In genomic region chr7:68833977-68834791, GRCm38 (mm10) we compare ENCODE assay signal across 8 mouse cellular contexts.
DNase-seq lines count a peak whose midpoint lies in the region; ATAC-seq and TF ChIP-seq lines count a peak whose summit lies in the region.

No protein-coding gene starts in this region.

- intact Hi-C loops in gastrocnemius, adult 2 months (cut with DNase I), result no loop called here

- peak; percentile 64 for TF ChIP-seq CTCF in gastrocnemius, adult 2 months (IDR thresholded peaks at IDR 0.05)
- peak; percentile 80 for TF ChIP-seq CTCF in stomach, postnatal 0 days (IDR thresholded peaks at IDR 0.05; ENCODE audit: low read depth)

- no peak overlapping the region for H3K4me2 ChIP-seq in stomach, postnatal 0 days (replicated peaks; ENCODE audit: low read depth)

- no peaks in the 10 kb centered on the region for H3K36me3 ChIP-seq in stomach, postnatal 0 days (ENCODE audit: control insufficient read depth, insufficient read depth, low read length)

- no peak for TF ChIP-seq EP300 in stomach, postnatal 0 days (optimal IDR thresholded peaks at IDR 0.05)

- H3K9ac ChIP-seq in stomach, postnatal 0 days (ENCODE audit: low read length), result no peak overlapping the region

- no peaks in the 10 kb centered on the region for H3K9me3 ChIP-seq in stomach, postnatal 0 days (ENCODE audit: control insufficient read depth, low read length)

- no peak overlapping the region for H3K4me3 ChIP-seq in gastrocnemius, adult 2 months
- H3K4me3 ChIP-seq in stomach, postnatal 0 days (ENCODE audit: low read depth, low read length), result no peak overlapping the region

- DNase-seq in gastrocnemius, adult 2 months, result no peak
- no peak for DNase-seq in gastrocnemius, postnatal 10 days
- DNase-seq in 416B (ENCODE audit: low read depth), result peak; percentile 40
- peak; percentile 39 for DNase-seq in brain, embryonic 18.5 days (ENCODE audit: low read depth, low spot score)
- DNase-seq in layer of hippocampus, postnatal 36 days, result peak; percentile 35 to 47
- no peak for DNase-seq in stomach, postnatal 0 days (ENCODE audit: low spot score)
- no peak for DNase-seq in natural killer cell, adult 2 months (ENCODE audit: low spot score in 2 of 2)
- DNase-seq in spleen, postnatal 14 days (ENCODE audit: low spot score in 2 of 2), result no peak

- H3K4me1 ChIP-seq in stomach, postnatal 0 days (replicated peaks; ENCODE audit: control insufficient read depth, insufficient read depth), result no peaks in the 10 kb centered on the region

- 50% methylated on average over 10 of the region's 10 CpGs for WGBS in stomach, postnatal 0 days

- H3K27me3 ChIP-seq in stomach, postnatal 0 days (ENCODE audit: control insufficient read depth, insufficient read depth, low read length), result no peaks in the 10 kb centered on the region

- ATAC-seq in stomach, postnatal 0 days (ENCODE audit: low FRiP score, low TSS enrichment), result no peak

- no peak overlapping the region for H3K27ac ChIP-seq in gastrocnemius, adult 2 months
- H3K27ac ChIP-seq in stomach, postnatal 0 days (replicated peaks), result no peak overlapping the region

Comparison
In these comparisons a context has a peak if more than half of its experiments do, and no peak if none do; other contexts are left out.
1. DNase-seq: peak in 416B (single experiment), brain, embryonic 18.5 days (single experiment) and layer of hippocampus, postnatal 36 days (2 of 2); none in gastrocnemius, adult 2 months (single experiment), gastrocnemius, postnatal 10 days (single experiment), stomach, postnatal 0 days (single experiment), natural killer cell, adult 2 months (0 of 2) and spleen, postnatal 14 days (0 of 2).